Mouse (Mus musculus) forebrain, embryonic 11.5 days (tissue): ENCODE results near the gene Pde9a. TPM values are rescaled to one million over a fixed set of nuclear protein-coding genes. Genes with fewer than 3 reads are reported as not detected.

Source experiments
- ATAC-seq: fragments of 200-750 bp; cut with Nextera tagmentation; replicated peaks from 2 replicates; pipeline ENCODE4 v1.8.0; 2017; ENCODE audit warnings: moderate TSS enrichment; ENCODE audit not compliant: low FRiP score
- DNase-seq: peaks from one replicate; pipeline ENCODE4 v3.0.0-alpha.2; 2017; ENCODE audit warnings: low spot score
- H3K27ac ChIP-seq: fragments of 300-500 bp; sonication (generic); 2 replicates; pipeline ENCODE4 v1.5.1; 2014; ENCODE audit warnings: low read depth, low read length
- H3K27me3 ChIP-seq: fragments of 300-500 bp; sonication (generic); 2 replicates; pipeline ENCODE4 v1.6.1; 2014; ENCODE audit warnings: mild to moderate bottlenecking, low read length, mixed read lengths; ENCODE audit not compliant: control insufficient read depth, insufficient read depth
- H3K36me3 ChIP-seq: fragments of 300-500 bp; sonication (generic); 2 replicates; pipeline ENCODE4 v1.6.1; 2014; ENCODE audit warnings: mild to moderate bottlenecking, low read length, moderate library complexity, mixed read lengths; ENCODE audit not compliant: control insufficient read depth, insufficient read depth
- H3K4me1 ChIP-seq: fragments of 300-500 bp; sonication (generic); replicated peaks from 2 replicates; pipeline ENCODE4 v1.6.1; 2014; ENCODE audit warnings: low read length, mixed read lengths; ENCODE audit not compliant: control insufficient read depth, insufficient read depth
- H3K4me2 ChIP-seq: fragments of 300-500 bp; sonication (generic); 2 replicates; pipeline ENCODE4 v1.6.1; 2014; ENCODE audit warnings: low read depth, mild to moderate bottlenecking, low read length, moderate library complexity, mixed read lengths; ENCODE audit not compliant: severe bottlenecking
- H3K4me3 ChIP-seq: fragments of 300-500 bp; sonication (generic); 2 replicates; pipeline ENCODE4 v1.5.1; 2014; ENCODE audit warnings: low read depth, low read length
- H3K9ac ChIP-seq: fragments of 300-500 bp; sonication (generic); 2 replicates; pipeline ENCODE4 v1.6.1; 2014; ENCODE audit warnings: low read length
- H3K9me3 ChIP-seq: fragments of 300-500 bp; sonication (generic); 2 replicates; pipeline ENCODE4 v1.6.1; 2016; ENCODE audit warnings: low read length, mixed read lengths; ENCODE audit not compliant: control insufficient read depth
- WGBS: fragments of 180-500 bp; shearing (Covaris S2); extraction: QIAGEN DNeasy Blood & Tissue Kit; methylation state at CpG from one replicate; pipeline ENCODE4 v1.1.7; 2014; 5-methylcytosine and 5-hydroxymethylcytosine counted together
- polyA plus RNA-seq: library from polyadenylated mRNA; unstranded; fragments of >200 nt; fragmentation: Nextera tagmentation; extraction: Ambion mirVana; gene quantifications from 2 replicates; pipeline ENCODE4 v1.2.1, GENCODE M21; 2014

Gene Pde9a
- polyA plus RNA-seq, 1 experiment from 2014 or later, result 30.4 TPM

DNA sequence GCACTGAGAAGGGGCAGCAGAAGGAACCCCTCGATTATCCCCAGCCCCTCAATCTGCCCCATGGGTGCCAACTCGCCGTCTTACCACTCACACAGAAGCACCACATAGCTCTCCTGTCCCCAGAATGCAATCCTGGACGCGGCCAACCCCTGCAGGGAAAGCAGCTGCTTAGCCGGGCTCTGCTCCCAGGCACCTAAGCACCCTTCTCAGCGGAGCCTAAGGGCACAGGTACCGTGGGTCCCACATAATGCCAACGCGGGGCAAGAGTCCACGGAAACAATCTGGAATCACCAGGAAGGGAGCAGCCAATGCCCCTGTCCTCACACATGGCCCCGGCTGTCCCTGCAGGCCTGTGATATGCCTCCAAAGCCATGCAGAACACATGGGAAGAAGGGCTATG lies 113.7 kb downstream of the Pde9a start:
- peaks cover 15% of the 10 kb centered on the region for H3K36me3 ChIP-seq
- ATAC-seq, result no peak
- DNase-seq, result no peak
- no peak overlapping the region for H3K4me2 ChIP-seq
- no peaks in the 10 kb centered on the region for H3K27me3 ChIP-seq
- no peak overlapping the region for H3K9ac ChIP-seq
- no peak overlapping the region for H3K4me3 ChIP-seq
- H3K9me3 ChIP-seq, result no peaks in the 10 kb centered on the region
- no peaks in the 10 kb centered on the region for H3K4me1 ChIP-seq
- WGBS, result 95% methylated on average over 12 of the region's 12 CpGs
- no peak overlapping the region for H3K27ac ChIP-seq

DNA sequence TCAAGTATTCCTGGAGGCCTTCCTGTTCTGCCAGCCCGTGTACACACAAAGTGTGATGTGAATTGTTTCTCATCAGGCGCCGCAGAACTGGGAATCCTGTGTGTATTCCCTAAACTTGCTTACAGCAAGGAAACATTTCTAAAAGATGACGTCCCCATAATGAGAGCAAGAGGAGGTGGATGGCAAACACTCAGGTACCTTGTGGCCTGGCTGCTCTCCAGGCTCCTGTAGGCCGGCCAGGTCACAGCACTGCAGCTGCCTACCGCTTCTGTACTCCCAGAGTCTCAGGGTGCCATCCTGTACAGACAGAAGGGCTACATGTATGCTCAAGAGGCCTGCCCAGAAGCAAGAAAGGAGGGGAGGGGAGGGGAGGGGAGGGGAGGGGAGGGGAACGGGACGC lies 114.4 kb downstream of the Pde9a start:
- Histone ChIP-seq H3K9me3 (no peaks in the 10 kb centered on the region), H3K27ac (no peak overlapping the region), H3K4me2 (no peak overlapping the region), H3K4me1 (no peaks in the 10 kb centered on the region), H3K9ac (no peak overlapping the region), H3K4me3 (no peak overlapping the region), H3K36me3 (peaks cover 15% of the 10 kb centered on the region), H3K27me3 (no peaks in the 10 kb centered on the region)
- WGBS, result 91% methylated on average over 8 of the region's 8 CpGs
- ATAC-seq, result no peak
- no peak for DNase-seq

DNA sequence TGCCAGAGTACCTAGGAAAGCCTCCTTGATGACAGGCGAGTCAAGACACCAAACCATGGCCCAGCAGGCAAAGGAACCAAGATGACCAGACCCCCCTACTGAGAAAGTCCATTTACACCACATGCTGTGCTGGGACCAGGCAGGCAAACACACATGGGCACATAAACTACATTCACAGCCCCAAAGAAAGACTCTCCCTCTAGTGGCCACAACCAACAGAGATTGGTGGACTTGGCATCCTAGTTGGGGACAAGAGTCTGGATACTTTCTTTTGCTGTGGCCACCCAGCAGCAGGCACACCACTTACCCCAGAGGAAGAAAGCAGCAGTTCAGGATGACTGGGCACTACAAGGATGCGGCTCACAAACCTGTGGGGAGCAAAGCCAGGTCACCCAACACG lies 114.9 kb downstream of the Pde9a start:
- H3K36me3 ChIP-seq, result peaks cover 15% of the 10 kb centered on the region

DNA sequence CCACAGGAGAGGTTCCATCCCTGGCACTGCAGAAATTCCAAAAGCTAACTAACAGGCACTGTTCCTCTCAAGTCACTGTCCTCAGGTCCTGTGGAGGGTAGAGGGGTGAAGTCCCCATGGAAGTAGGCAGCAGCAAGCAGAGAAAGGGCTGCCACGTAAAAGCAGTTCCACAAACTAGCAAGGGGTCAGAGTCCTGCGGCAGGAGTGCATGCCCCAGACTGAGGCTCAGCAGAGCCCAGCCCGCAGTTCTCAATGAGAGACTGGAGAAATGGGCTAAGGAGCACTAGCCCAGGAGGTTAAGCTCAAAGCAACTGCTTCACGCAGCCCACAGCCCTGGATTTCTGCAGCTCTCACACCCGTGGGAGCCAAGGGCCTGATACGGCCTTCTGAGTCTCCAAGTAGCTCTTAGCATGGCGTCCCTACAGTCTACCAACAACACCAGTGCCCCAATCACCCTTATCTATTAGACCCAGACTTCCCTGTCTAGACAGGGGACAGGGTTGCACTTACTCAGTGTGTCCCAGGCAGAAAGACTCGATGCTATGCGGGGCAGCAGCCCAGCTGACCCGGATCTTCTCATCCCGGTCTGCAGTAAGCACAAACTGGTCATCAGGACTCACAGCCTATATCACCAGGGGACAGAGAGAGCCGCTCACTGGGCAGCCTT lies 116.4 kb downstream of the Pde9a start:
- no peak overlapping the region for H3K4me3 ChIP-seq
- H3K9me3 ChIP-seq, result no peaks in the 10 kb centered on the region
- H3K4me2 ChIP-seq, result no peak overlapping the region
- no peak for ATAC-seq
- no peak for DNase-seq
- H3K4me1 ChIP-seq, result no peaks in the 10 kb centered on the region
- H3K36me3 ChIP-seq, result peaks cover 10% of the 10 kb centered on the region; the same call in 1 of the 2 replicates
- WGBS, result 93% methylated on average over 12 of the region's 12 CpGs
- no peak overlapping the region for H3K9ac ChIP-seq
- no peak overlapping the region for H3K27ac ChIP-seq
- H3K27me3 ChIP-seq, result no peaks in the 10 kb centered on the region

More for the DNA sequence above, 114.9 kb downstream of the Pde9a start:
- no peaks in the 10 kb centered on the region for H3K9me3 ChIP-seq
- H3K4me1 ChIP-seq, result no peaks in the 10 kb centered on the region
- H3K27ac ChIP-seq, result no peak overlapping the region
- H3K4me2 ChIP-seq, result no peak overlapping the region
- ATAC-seq (no peak), DNase-seq (no peak)
- no peaks in the 10 kb centered on the region for H3K27me3 ChIP-seq
- WGBS, result 89% methylated on average over 3 of the region's 3 CpGs
- H3K9ac ChIP-seq, result no peak overlapping the region
- H3K4me3 ChIP-seq, result no peak overlapping the region

DNA sequence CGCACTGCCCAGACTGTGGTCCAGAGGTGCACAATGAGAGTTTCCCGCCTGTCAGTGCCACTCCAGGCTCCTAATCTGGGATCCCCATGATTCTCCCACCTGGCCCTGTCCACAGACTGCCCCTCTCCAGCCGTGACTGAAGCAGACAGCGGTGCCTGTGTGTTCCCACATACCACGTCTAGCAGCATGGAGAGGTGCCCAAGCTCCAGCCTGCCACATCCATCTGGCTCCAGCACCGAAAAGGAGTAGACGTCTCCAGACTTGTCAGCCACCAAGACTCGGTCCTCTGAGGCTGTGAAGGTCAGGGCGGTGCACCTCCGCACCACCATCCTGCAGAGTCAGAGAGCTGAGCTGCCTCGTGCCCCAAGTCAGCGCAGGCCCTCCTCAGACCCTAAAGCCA lies 117.3 kb downstream of the Pde9a start:
- Histone ChIP-seq H3K4me3 (no peak overlapping the region), H3K27me3 (no peaks in the 10 kb centered on the region), H3K4me2 (no peak overlapping the region), H3K4me1 (no peaks in the 10 kb centered on the region), H3K36me3 (peaks cover 10% of the 10 kb centered on the region; the same call in 1 of the 2 replicates), H3K27ac (no peak overlapping the region), H3K9me3 (no peaks in the 10 kb centered on the region), H3K9ac (no peak overlapping the region)
- no peak for ATAC-seq
- DNase-seq, result no peak
- 97% methylated on average over 12 of the region's 12 CpGs for WGBS

DNA sequence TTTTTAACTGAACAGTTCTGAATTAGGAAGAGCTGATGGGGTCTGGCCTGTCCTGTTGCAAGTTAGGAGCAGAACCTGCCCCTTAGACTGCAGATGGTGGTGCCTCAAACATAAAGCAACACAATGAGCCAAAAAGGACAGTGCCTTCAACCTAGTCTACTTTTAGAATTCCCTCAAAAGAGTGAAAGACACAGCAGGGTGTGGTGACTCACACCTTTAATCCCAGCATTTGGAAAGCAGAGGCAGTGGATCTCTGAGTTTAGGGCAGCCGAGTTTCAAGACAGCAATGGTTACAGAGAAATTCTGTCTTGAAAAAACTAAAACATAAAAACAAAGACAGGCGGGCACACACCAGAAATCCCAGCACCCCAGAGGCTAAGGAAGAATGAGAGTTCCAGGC lies 117.9 kb downstream of the Pde9a start:
- H3K9me3 ChIP-seq, result no peaks in the 10 kb centered on the region
- ATAC-seq, result no peak
- no peak overlapping the region for H3K27ac ChIP-seq
- no peak overlapping the region for H3K4me3 ChIP-seq
- no peak overlapping the region for H3K4me2 ChIP-seq
- H3K9ac ChIP-seq, result no peak overlapping the region
- DNase-seq, result no peak
- no peaks in the 10 kb centered on the region for H3K4me1 ChIP-seq
- no peaks in the 10 kb centered on the region for H3K27me3 ChIP-seq
- 56% methylated on average over 2 of the region's 2 CpGs for WGBS
- H3K36me3 ChIP-seq, result peaks cover 8% of the 10 kb centered on the region; the same call in 1 of the 2 replicates

DNA sequence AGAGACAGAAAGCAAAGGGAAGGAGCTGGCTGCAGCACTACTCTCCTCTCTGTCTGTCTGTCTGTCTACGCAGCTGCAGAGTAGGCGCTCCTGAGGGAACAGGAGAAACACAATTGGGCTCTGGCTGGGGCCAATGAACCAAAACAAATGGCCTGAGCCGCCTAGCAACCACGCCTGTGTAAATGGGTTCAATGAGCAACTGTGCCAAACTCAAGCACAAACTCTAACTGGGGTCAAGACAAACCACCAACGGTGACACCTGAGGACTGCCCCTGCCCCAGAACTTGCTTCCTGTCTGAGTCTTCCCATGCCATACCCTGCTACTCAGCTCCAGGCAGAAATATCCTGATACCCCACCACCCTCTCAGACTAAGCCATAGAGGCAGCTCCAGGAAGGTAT lies 119.0 kb downstream of the Pde9a start:
- no peaks in the 10 kb centered on the region for H3K27me3 ChIP-seq
- WGBS, result 51% methylated on average over 5 of the region's 5 CpGs
- H3K4me3 ChIP-seq, result no peak overlapping the region
- H3K36me3 ChIP-seq, result peaks cover 11% of the 10 kb centered on the region; the same call in 1 of the 2 replicates
- no peak overlapping the region for H3K9ac ChIP-seq
- DNase-seq (no peak), ATAC-seq (no peak)
- H3K4me2 ChIP-seq, result no peak overlapping the region
- no peaks in the 10 kb centered on the region for H3K4me1 ChIP-seq
- no peak overlapping the region for H3K27ac ChIP-seq
- no peaks in the 10 kb centered on the region for H3K9me3 ChIP-seq

DNA sequence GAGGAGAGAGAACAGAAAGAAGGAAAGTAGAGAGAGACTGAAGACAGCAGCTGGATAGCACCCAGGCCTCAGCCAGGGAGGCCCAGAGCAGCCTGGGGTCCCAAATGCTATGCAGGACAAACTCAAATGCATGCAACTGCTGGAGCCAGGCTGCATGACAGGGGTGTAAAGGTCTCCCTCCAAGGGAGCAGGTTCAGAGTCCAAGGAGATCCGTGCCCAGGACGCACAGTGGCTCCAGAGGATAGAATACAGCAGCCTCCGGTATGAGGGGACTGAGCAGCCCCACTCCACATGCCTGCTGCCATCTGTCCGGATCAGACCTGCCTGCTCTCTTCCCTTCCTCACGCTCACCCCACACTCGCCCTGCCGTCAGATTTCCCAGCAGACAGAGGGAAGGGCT lies 120.3 kb downstream of the Pde9a start:
- H3K27ac ChIP-seq, result no peak overlapping the region
- H3K36me3 ChIP-seq, result peaks cover 7% of the 10 kb centered on the region; the same call in 1 of the 2 replicates
- H3K27me3 ChIP-seq, result no peaks in the 10 kb centered on the region
- H3K4me1 ChIP-seq, result no peaks in the 10 kb centered on the region; the same call in 1 of the 2 replicates
- no peak overlapping the region for H3K4me3 ChIP-seq
- WGBS, result 85% methylated on average over 7 of the region's 7 CpGs
- ATAC-seq (no peak), DNase-seq (no peak)
- no peak overlapping the region for H3K4me2 ChIP-seq
- no peak overlapping the region for H3K9ac ChIP-seq
- H3K9me3 ChIP-seq, result no peaks in the 10 kb centered on the region

DNA sequence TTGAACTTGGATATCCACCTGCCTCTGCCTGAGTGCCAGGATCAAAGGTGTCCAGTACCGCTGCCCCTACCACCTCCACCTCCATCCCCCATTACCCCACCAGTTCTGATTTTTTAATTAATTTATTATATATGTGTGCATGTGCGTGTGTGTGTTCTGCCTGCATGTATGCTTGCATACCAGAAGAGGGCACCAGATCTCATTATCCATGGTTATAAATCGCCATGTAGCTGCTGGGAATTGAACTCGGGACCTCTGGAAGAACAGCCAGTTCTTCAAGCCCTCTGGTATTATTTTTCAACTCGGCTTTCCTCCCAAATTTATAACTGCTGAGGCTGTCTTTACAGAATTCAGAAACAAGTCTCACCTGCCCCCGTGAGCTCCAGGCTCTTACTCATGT lies 124.9 kb downstream of the Pde9a start:
- Histone ChIP-seq H3K27ac (no peak overlapping the region), H3K4me1 (peaks cover 3% of the 10 kb centered on the region; the same call in 1 of the 2 replicates), H3K9me3 (no peaks in the 10 kb centered on the region), H3K4me2 (peak overlapping the region; percentile 48), H3K9ac (no peak overlapping the region; the same call in 1 of the 2 replicates), H3K4me3 (peak overlapping the region; percentile 71; the same call in 1 of the 2 replicates), H3K27me3 (no peaks in the 10 kb centered on the region), H3K36me3 (peaks cover 4% of the 10 kb centered on the region; the same call in 1 of the 2 replicates)
- DNase-seq, result no peak
- ATAC-seq, result no peak
- WGBS, result 94% methylated on average over 6 of the region's 6 CpGs
